Mouse (Mus musculus): ENCODE measurements around the gene Sema5a.

The Sema5a gene

GRCm38 (mm10) chr15:32311287-32311686 is 66.7 kb downstream of the Sema5a start:
- no peak for DNase-seq

- no peak for DNase-seq
These were observed 72.5 kb downstream of the Sema5a start for GRCm38 (mm10) chr15:32317074-32317473.

DNA sequence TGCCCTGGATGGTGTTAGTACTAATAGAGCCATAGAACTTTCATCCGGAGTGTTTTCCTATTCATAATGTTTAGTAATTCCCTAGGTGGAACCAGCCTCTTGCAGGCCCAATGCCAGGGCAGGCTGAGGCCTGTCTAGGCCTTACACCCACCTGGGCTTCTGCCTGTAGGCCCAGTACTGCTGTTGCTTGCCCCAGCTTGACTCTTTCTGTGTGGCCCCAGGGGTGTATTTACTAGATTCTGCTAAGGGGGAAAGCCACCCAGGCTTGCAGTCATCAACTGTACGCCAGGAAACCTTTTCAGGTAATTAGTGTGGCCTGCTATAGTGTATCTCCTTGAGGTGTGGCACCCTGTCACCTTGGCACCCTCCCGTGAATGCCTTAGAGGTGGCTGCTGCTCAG is 76.1 kb downstream of the Sema5a start:
- no peak for DNase-seq

DNA sequence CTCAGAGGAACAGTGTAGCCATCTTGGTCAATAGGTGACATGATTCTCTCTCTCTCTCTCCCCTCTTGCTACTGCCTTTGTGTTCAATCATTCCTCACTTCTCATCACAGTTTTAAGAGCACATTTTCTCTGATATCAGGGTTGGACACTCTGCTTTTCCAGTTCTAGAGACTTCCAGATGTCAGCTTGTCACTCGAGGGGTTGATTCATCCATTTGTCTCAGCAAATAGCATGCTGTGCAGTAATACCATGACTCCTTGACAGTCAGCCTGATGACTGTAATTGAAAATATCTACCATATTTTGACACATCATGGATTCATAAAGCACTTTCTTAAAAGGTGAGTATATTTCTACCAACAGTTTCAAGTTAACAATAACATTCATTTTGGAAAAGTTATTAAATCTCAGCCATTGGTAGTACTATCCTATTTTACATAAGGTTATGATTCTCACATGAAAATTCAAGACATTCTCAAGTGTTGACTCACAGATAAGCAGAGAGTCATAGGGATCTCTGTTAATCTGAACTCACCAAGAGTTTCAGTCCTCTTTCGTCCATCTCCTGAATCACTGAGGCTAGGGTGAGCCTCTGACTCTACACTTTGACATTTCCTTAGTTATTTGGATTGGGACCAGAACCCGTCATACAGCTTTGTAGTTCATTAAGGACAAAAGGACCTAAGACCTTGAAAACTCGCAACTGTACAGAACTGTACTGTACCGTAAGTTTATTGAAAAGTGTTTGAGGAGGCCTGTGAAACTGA is 78.0 kb downstream of the Sema5a start:
- DNase-seq = no peak

DNA sequence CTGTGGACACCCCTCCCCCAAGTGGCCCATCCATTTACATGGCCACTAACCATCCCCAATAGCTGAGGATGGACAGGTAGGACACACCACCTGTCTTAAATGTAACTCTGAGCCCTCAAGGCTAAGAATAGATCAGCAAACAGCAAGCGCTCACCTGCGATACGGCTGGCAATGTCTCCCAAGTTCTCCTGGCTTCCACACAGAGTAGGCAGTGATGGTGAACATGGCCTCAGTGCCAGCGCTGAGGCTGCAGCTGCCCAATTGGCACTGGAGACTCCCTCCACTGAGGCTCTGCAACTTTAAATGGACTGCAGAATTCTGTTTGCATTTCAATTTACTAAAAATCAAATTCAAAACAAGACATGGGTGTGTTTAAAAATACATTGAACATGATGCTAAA is 78.6 kb downstream of the Sema5a start:
- no peak for DNase-seq

DNA sequence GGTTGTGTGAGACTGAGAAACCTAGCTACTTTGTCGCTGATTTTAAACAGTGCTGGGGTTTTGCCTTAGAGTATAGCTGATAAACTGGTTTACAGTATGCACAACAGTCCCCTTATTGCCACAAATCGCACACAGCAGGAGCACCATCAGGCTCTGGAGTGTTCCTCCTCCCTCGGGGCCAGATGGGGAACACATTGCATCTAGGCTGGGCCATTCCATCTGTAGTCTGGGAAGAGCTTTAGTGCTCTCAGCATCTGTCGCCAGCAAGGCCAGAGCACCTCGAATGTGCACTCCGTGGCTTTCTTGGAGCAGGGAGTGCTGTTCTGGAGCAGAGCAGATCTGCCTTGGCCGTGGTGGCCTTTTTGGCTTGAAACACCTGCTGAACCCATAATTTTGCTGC is 79.5 kb downstream of the Sema5a start:
- DNase-seq = no peak

GRCm38 (mm10) chr15:32328370-32329004 is 83.9 kb downstream of the Sema5a start:
- DNase-seq = no peak

DNA sequence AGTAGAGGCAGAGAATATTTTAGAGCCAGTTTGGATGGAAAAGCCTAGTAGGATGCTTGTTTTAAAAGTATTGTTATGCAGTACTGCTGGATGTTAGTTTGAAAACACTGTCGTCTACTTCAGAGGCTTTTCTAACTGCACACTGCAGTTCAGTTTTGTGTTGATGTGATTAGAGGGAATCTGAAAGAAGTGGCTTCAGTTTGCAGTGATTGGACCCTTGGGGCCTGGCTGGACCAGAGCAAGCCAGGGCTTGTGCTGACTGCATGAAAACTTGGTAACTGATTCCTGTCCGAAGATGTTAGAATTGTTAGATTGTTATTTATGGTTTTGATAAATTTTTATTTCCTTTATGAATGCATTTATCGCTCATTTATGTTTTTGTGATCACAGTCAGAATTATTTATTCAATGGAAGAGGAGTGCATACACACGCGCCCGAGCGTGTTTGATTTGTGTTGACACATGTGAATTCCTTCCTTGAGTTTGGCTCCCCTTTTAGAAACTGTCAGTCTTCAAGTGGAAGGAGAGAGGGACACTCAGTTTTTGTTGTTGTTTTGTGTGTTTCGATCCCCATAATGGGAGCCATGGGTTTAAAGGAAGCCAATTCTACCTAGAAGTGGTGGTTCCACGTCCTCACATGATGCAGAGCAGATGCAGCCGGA is 85.2 kb downstream of the Sema5a start:
- DNase-seq = no peak

DNA sequence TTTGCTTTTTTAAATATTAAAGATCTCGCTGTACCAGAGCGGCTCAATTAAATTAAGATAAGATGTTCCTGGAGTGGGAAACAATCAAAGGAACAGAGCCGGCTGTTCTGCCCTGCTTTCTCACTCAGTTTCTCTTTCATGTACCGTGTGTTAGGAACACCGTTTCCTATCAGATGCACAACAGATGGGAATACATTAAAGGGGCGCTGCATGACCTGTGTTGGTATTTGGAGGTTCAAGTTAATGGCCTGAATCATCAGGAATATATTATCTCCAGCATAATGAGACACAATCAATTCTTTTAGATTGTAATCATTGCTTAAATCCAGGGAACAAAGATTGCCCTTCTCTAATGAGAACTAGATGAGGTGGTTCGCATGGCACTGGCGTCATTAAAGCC is 85.8 kb downstream of the Sema5a start:
- no peak for DNase-seq

GRCm38 (mm10) chr15:32331037-32331436 is 86.4 kb downstream of the Sema5a start:
- DNase-seq = no peak

DNA sequence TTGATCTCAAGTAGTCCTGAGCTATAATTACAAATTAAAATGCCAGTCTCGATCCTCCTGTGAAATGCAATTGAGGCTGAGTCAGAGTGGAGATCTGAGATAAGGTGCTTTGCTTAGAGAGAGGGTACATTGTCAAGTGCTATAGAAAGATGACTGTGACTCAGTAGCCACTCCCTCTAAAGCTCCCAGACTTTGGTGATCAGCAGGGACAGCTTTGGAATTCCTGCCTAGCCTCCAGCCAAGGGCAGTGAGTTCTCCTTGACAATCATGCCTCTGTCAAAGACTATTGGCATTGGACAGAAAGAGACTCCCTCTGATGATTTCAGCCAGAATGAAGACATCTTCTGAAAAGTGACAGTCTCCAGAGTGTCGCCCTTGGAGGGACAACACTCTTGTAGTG is 88.8 kb downstream of the Sema5a start:
- DNase-seq = no peak

DNA sequence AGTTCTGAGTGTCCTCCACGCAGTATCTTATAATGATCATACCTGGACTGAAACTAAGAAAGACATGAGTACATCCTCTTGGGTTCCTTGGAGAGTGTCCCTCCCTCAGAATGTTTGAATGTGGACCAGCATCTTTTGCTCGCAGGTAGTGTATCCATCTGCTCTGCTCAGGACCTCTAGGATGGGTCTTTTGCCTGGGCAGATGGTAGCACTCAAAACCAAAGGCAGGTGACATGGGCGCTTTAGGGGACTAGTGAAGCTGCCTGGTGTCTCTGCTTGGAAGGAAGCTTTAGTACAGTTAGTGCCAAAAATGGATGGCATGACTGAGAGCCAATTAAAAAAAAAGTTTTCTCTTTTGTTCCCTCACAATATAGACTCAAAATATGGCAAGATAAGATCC is 93.2 kb downstream of the Sema5a start:
- DNase-seq = no peak

- no peak for DNase-seq
These were observed 94.2 kb downstream of the Sema5a start for GRCm38 (mm10) chr15:32338721-32339290.

DNA sequence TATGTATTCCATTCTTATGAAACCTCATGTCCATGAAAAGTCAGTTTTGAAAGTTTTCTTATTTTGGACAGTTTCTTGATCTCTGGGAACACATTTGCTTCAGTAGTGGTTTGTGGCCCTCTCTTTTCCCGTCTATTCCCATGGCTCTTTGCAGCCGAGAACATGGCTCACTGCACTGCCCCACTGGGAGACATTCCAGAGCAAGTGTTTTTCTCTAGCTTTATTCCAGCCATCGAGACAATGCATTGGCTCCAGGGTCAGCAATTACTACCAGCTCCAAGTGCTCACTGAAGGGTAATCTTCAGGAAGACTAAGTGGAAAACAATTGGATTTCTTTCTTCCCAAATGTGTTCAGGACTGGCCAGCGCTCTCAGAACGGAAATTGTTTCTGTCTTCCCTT is 94.8 kb downstream of the Sema5a start:
- DNase-seq = no peak

DNA sequence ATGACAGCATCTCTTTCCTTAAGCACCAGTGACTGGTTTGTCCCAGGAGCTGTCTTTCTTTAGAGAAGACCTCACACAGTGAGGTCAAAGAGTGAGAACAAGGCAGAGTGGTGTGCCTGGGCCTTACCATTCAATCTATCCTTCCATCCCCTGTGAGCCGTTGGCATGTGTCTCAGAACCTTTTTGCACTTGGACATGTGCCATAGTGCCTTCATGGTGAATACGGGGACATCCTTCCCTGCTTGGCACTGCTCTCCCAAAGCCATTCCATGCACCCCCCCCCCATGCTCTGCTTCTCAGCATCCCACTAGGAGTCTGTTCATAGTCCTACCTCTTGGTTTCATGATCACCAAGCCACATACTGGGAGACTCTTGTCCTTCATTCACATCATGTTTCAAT is 96.8 kb downstream of the Sema5a start:
- DNase-seq = no peak

DNA sequence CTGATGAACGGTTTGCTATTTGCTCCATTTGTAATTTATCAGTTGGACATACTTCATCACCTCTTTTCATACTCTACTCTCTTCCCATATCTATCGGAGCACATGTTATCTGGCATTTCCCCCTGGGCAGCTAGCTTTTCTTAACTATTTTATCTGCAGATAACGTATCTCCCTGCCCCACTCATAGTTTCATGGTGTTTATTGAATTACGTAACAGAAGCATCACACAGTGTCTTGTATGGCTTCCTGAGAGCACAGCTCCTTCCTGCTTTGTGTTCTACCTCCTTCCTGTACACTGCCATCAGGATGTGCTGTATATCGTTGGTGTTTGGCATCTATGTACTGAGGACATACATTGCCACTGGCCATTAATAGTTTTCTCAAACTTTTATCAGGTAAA is 98.9 kb downstream of the Sema5a start:
- DNase-seq = no peak

GRCm38 (mm10) chr15:32347315-32347714 is 102.7 kb downstream of the Sema5a start:
- DNase-seq = no peak

DNA sequence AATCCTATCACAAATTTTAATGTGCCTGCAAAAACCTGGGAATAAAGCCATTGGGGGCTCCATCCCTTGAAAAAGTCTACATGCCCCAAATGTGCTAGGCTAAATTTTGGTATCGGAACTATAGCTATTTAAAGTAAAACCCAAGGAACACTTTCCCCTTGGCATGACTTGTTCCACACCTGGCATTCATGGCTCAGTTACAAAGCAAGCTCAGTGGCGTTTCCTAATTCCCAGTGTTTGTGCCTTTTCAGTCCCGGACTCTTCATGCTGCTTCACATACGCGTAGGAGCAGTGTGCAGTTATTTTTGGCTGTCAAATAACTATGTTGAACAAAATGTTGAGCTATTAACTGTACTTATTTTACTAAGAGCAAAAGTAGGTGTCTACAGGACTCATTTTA is 104.7 kb downstream of the Sema5a start:
- DNase-seq = no peak

DNA sequence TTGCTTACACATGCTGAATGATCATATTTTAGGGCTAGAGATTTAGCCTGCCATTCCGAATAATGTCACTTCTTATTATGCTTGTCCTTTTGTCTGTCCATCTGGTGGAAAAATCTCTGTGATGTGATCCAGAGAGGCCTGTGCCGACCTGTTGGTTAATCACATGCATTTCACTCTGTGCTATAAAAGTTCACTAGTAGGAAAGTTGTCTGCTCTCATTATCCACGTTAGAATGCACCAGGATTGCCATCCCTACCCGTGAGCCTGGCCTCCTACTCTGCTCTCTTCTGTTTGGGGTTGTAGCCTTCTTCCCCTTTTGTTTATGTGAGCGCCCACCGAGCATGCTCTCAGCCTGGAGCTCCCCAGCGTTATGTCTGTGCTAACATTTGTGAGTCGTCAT is 108.4 kb downstream of the Sema5a start:
- no peak for DNase-seq

- DNase-seq = no peak
These were observed 108.9 kb downstream of the Sema5a start for GRCm38 (mm10) chr15:32353513-32353912.

- no peak for DNase-seq
These were observed 112.2 kb downstream of the Sema5a start for GRCm38 (mm10) chr15:32356805-32357204.

- no peak for DNase-seq
These were observed 123.2 kb downstream of the Sema5a start for GRCm38 (mm10) chr15:32367841-32368240.

DNA sequence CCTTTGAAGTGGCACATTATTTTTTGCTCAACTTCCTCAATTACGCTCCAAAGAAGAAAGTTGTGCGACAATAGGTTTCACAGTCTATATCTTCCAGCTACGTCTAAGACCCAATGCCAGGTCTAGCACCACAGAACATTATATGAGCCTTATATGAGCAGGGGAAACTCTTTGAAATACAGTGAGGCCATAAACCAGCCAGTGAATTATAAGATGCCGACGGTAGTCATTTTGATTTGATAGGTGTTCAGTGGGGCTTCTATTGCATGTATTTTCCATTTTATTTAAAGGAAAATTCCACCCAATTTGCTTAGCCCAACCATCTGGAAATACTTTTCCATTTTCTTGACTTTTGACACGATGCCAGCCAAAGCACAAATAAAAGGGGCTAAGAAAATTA is 126.3 kb downstream of the Sema5a start:
- DNase-seq = no peak

DNA sequence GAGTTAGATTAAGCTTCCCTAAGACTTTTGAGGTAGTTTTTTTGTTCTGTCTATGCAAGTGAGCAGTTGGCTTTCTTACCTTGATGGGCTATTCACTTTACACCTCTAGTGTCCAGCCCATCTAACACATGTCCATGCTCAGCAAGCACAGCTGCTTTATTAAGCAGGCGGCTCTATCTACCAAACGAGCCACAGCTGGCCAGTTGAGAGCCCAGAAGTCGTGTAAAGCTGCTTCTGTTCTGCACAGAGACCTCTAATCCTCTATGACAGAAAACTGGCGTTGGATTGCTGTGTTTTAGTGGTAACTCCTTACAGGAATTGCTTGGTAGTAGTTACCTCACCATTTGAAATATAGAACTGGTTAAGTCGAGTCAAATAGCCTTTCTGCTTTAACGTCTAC is 126.8 kb downstream of the Sema5a start:
- no peak for DNase-seq
